Mouse (Mus musculus): ENCODE measurements at regions not wholly inside any gene's neighbourhood (a gene's known extent, or its start where the extent isn't known, plus 50 kb on each side); places are given as distances from the start of the nearest gene placed in this dataset.

DNA sequence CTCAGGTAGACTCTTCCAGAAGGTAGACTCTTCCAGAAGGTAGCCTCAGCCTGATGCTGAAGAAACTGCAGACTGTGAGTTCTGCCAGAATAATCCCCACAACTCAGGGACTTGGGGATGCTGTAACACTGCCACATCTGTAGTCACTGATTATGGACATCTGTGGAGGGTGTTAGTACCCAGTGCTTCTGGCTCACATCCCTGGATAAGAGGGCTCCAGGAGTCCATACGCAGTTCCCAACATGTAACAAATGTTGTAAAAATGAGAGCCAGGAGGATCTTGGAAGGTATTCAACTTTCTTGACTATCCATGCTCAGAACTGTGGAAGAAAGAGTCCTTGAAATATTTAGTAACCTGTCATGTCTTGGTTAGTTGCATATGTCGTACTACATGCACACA lies 200.7 kb upstream of the Rnd3 start:
- no peak for TF ChIP-seq TBP (IDR thresholded peaks at IDR 0.05; ENCODE audit: low read depth, low read length)
- no peak for TF ChIP-seq POLR2AphosphoS2 (IDR thresholded peaks at IDR 0.05; ENCODE audit: low read length)
- TF ChIP-seq ZC3H11A (IDR thresholded peaks at IDR 0.05; ENCODE audit: low read depth, low read length): no peak
- no peak for TF ChIP-seq CTCF (IDR thresholded peaks at IDR 0.05 in 2 of 3, conservative IDR thresholded peaks at IDR 0.05 in 1 of 3; ENCODE audit: control insufficient read depth in 1 of 3, insufficient read depth in 1 of 3, low read depth in 2 of 3, low read length in 3 of 3, poor library complexity in 1 of 3, severe bottlenecking in 1 of 3)

All from MEL (cell line).